Mouse (Mus musculus) C2C12 (cell line): ENCODE data around the gene Gorasp2.

Source experiments
- CEBPB ChIP-seq: IDR thresholded peaks from one replicate; pipeline ENCODE4 v1.6.1; 2011; ENCODE audit warnings: low read depth, mild to moderate bottlenecking, control low read depth, moderate library complexity
- CTCF ChIP-seq: IDR thresholded peaks from one replicate; pipeline ENCODE4 v1.5.1; 2011; ENCODE audit not compliant: control insufficient read depth, insufficient read depth, insufficient read length
- MYOD1 ChIP-seq: IDR thresholded peaks from one replicate; pipeline ENCODE4 v1.6.1; 2011; ENCODE audit warnings: low read depth; ENCODE audit not compliant: control insufficient read depth, insufficient read length
- USF1 ChIP-seq: IDR thresholded peaks from one replicate; pipeline ENCODE4 v1.6.1; 2011; ENCODE audit warnings: low read depth, mild to moderate bottlenecking, control low read depth, moderate library complexity

DNA sequence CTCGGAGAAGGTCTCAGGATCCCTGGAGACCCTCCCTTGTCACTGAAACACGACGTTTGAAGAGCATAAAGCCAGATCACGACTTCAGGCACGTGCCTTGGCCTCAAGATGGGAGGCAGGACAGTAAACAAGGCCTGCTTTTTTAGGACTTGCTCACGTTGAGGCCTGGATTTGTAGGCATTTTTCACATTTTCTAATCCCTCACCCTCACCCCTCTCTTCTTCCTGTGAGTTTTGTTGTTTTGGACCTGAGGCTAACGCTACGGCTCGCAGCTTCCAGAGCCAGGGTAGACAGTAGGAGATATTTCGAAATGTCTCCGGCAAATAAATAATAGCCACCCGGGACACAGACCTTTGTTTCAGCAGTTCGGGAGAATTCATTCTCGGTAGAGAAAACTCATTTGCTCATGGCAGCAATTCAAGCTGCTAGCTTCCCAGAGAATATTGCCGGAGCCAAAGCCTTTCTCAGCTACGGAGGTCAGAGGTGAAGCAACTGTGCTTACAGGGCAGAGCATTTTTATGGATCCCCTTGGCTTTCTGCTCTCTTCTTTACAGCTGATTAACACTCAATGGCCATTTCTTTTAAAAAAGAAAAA, 18.3 kb upstream of the Gorasp2 start:
- no peak for TF ChIP-seq CEBPB
- no peak for TF ChIP-seq CTCF
- no peak for TF ChIP-seq MYOD1
- TF ChIP-seq USF1, result no peak
